ENCODE assay signal across 16 mouse cellular contexts in the genomic region with DNA sequence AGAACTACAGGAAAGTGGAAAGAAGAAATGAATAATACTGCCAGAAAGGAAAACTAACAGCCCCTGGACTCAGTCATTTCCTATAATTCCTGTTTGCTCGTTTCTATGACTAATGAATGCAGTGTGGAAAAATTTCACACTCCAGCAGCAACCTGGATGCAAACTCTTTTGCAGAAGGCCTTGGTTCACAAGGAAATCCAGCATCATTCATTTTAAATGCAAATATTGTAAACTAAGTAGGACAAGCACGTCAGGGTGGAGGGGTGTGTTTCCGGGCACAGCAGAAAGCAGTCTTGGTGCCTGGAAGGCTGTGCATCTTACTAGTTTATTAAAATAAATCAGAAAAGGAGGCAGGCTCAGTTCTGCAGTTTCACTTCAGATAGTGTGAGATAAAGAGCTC.
"Had no signal": no experiment of that assay in that cellular context is flagged by ENCODE, and none has a peak within 500 bp of the region (broad histone marks: within the 10 kb centered on the region; RNA-seq: fewer than 3 reads in every experiment).

No protein-coding gene starts in this region.

- H3K9ac ChIP-seq: limb, embryonic 15.5 days; liver, embryonic 13.5 days; liver, postnatal 0 days; lung, embryonic 15.5 days; midbrain, embryonic 12.5 days; neural tube, embryonic 15.5 days had no signal

- H3K27me3 ChIP-seq: limb, embryonic 15.5 days; liver, embryonic 13.5 days; lung, embryonic 15.5 days; megakaryocyte, embryonic 14.5 days; midbrain, embryonic 12.5 days; neural tube, embryonic 15.5 days had no signal

- DNase-seq: kidney, adult 9 months; kidney, postnatal 36 days; layer of hippocampus, adult 9-11 months; layer of hippocampus, postnatal 36 days; liver, embryonic 13.5 days; liver, postnatal 0 days; lung, postnatal 14 days; thymus, adult 18-20 months; thymus, postnatal 14 days had no signal

- H3K4me3 ChIP-seq: limb, embryonic 15.5 days; liver, embryonic 13.5 days; lung, embryonic 15.5 days; megakaryocyte, embryonic 14.5 days; midbrain, embryonic 12.5 days; neural tube, embryonic 15.5 days had no signal

- H3K36me3 ChIP-seq: limb, embryonic 15.5 days; liver, embryonic 13.5 days; lung, embryonic 15.5 days; midbrain, embryonic 12.5 days; neural tube, embryonic 15.5 days had no signal

- H3K4me1 ChIP-seq: limb, embryonic 15.5 days; liver, embryonic 13.5 days; lung, embryonic 15.5 days; midbrain, embryonic 12.5 days; neural tube, embryonic 15.5 days had no signal

- H3K27ac ChIP-seq: kidney, postnatal 0 days; limb, embryonic 15.5 days; liver, embryonic 13.5 days; lung, embryonic 15.5 days; macrophage; midbrain, embryonic 12.5 days; neural tube, embryonic 15.5 days had no signal

- H3K4me2 ChIP-seq: limb, embryonic 15.5 days; liver, embryonic 13.5 days; lung, embryonic 15.5 days; midbrain, embryonic 12.5 days; neural tube, embryonic 15.5 days had no signal

- H3K9me3 ChIP-seq: limb, embryonic 15.5 days; liver, embryonic 13.5 days; lung, embryonic 15.5 days; megakaryocyte, embryonic 14.5 days; midbrain, embryonic 12.5 days; neural tube, embryonic 15.5 days had no signal

- ATAC-seq: liver, postnatal 0 days had no signal
